Mouse (Mus musculus) cerebellum, adult 2 months (tissue): ENCODE results near the gene Lyrm9.

ENCODE experiments used
- CTCF ChIP-seq: fragments of 200-500 bp; IDR thresholded peaks from 2 replicates; pipeline ENCODE4 v1.5.1; 2011; ENCODE audit warnings: low read depth, mild to moderate bottlenecking, control low read depth, low read length, moderate library complexity, borderline replicate concordance; ENCODE audit not compliant: insufficient read depth
- POLR2A ChIP-seq: fragments of 200-500 bp; IDR thresholded peaks from 2 replicates; pipeline ENCODE4 v1.6.1; 2011; ENCODE audit warnings: low read length, control low read depth, borderline replicate concordance; ENCODE audit not compliant: insufficient read depth

GRCm38 (mm10) chr11:78832816-78833314 lies 6.5 kb downstream of the Lyrm9 start:
- TF ChIP-seq CTCF (no peak), POLR2A (no peak)
